9 mouse cellular contexts compared by ENCODE assay signal in the genomic region with DNA sequence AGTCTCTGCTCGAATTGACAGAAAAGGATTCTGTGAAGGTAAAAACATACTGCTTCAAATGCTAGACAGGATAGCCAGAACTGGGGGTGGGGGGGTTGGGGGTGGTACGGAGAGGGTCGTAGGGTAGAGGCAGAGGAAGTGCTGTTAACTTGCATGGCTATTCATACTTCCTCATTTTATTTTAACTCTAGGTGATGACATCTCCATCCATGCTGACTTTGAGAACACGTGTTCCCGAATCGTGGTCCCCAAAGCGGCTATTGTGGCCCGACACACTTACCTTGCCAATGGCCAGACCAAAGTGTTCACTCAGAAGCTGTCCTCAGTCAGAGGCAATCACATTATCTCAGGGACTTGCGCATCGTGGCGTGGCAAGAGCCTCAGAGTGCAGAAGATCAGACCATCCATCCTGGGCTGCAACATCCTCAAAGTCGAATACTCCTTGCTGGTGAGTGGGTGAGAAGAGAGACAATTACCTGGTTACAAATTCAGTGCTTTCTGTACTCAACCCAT. TPM values are rescaled to one million over a fixed set of nuclear protein-coding genes. Genes with fewer than 3 reads are reported as not detected.
DNase-seq lines count a peak whose midpoint lies in the region; ATAC-seq and TF ChIP-seq lines count a peak whose summit lies in the region.
"Had no signal": no experiment of that assay in that cellular context is flagged by ENCODE, and none has a peak within 500 bp of the region (broad histone marks: within the 10 kb centered on the region; RNA-seq: fewer than 3 reads in every experiment).

No protein-coding gene starts in this region.

- peaks cover 44% of the 10 kb centered on the region for H3K4me1 ChIP-seq in embryonic facial prominence, embryonic 12.5 days
- peaks cover 21% of the 10 kb centered on the region for H3K4me1 ChIP-seq in hindbrain, postnatal 0 days (ENCODE audit: insufficient read depth, low read length)
- H3K4me1 ChIP-seq in midbrain, embryonic 13.5 days (replicated peaks): peaks cover 53% of the 10 kb centered on the region

- peak overlapping the region; percentile 81 for H3K9ac ChIP-seq in embryonic facial prominence, embryonic 12.5 days
- H3K9ac ChIP-seq in hindbrain, postnatal 0 days (replicated peaks; ENCODE audit: low read length): peak overlapping the region; percentile 90; the same call in 1 of the 2 replicates
- peak overlapping the region; percentile 57 for H3K9ac ChIP-seq in midbrain, embryonic 13.5 days (replicated peaks)

- H3K27me3 ChIP-seq in embryonic facial prominence, embryonic 12.5 days: no peaks in the 10 kb centered on the region
- no peaks in the 10 kb centered on the region for H3K27me3 ChIP-seq in hindbrain, postnatal 0 days (ENCODE audit: insufficient read depth, low read length)
- H3K27me3 ChIP-seq in midbrain, embryonic 13.5 days: no peaks in the 10 kb centered on the region

- TF ChIP-seq CTCF in hindbrain, postnatal 0 days (IDR thresholded peaks at IDR 0.05; ENCODE audit: low read depth): no peak

- peak overlapping the region; percentile 79 for H3K4me2 ChIP-seq in embryonic facial prominence, embryonic 12.5 days (replicated peaks)
- H3K4me2 ChIP-seq in hindbrain, postnatal 0 days (ENCODE audit: low read depth, low read length): peak overlapping the region; percentile 85
- peak overlapping the region; percentile 82 for H3K4me2 ChIP-seq in midbrain, embryonic 13.5 days (replicated peaks)

- H3K36me3 ChIP-seq in embryonic facial prominence, embryonic 12.5 days: peaks cover 21% of the 10 kb centered on the region
- H3K36me3 ChIP-seq in hindbrain, postnatal 0 days (ENCODE audit: insufficient read depth, low read length): peaks cover 15% of the 10 kb centered on the region
- peaks cover 21% of the 10 kb centered on the region for H3K36me3 ChIP-seq in midbrain, embryonic 13.5 days

- peak; percentile 28 for DNase-seq in kidney, adult 9 months
- no peak for DNase-seq in kidney, adult 8-10 months
- no peak for DNase-seq in hindbrain, postnatal 0 days (ENCODE audit: low spot score)
- DNase-seq in retina, postnatal 1 day: no peak
- DNase-seq in T-cell, adult 2 months (ENCODE audit: low spot score): no peak

- no peak for ATAC-seq in embryonic facial prominence, embryonic 12.5 days (ENCODE audit: insufficient number of reproducible peaks, insufficient read depth, low FRiP score, low TSS enrichment)
- no peak for ATAC-seq in hindbrain, postnatal 0 days
- no peak for ATAC-seq in midbrain, embryonic 13.5 days
- ATAC-seq in erythroid progenitor cell, adult 5-6 weeks (replicated peaks; ENCODE audit: low FRiP score, poor library complexity, severe bottlenecking): no peak

- no peak overlapping the region for H3K27ac ChIP-seq in embryonic facial prominence, embryonic 12.5 days
- no peak overlapping the region; the same call in 1 of the 2 replicates for H3K27ac ChIP-seq in hindbrain, postnatal 0 days
- no peak overlapping the region for H3K27ac ChIP-seq in midbrain, embryonic 13.5 days

- H3K4me3 ChIP-seq in embryonic facial prominence, embryonic 12.5 days: peak overlapping the region; percentile 79
- H3K4me3 ChIP-seq in hindbrain, postnatal 0 days (ENCODE audit: low read length): peak overlapping the region; percentile 73
- H3K4me3 ChIP-seq in midbrain, embryonic 13.5 days (replicated peaks): peak overlapping the region; percentile 60

- 81% methylated on average over 12 of the region's 12 CpGs for WGBS in embryonic facial prominence, embryonic 12.5 days
- 73% methylated on average over 12 of the region's 12 CpGs for WGBS in hindbrain, postnatal 0 days
- 90% methylated on average over 12 of the region's 12 CpGs for WGBS in midbrain, embryonic 13.5 days

- H3K9me3 ChIP-seq in embryonic facial prominence, embryonic 12.5 days: no peaks in the 10 kb centered on the region
- no peaks in the 10 kb centered on the region for H3K9me3 ChIP-seq in hindbrain, postnatal 0 days (ENCODE audit: low read length)
- no peaks in the 10 kb centered on the region for H3K9me3 ChIP-seq in midbrain, embryonic 13.5 days

RNA-seq across cellular contexts. Expression of a gene that starts 1.7 kb away (rescaled TPM):
- polyA plus RNA-seq in embryonic facial prominence, embryonic 12.5 days (2016; fragmentation: Nextera tagmentation; extraction: Ambion mirVana): 75.8 and 80.8 TPM in 2 replicates
- 192 and 222 TPM in 2 replicates for total RNA-seq in hindbrain, postnatal 0 days (2014; rRNA removed)
- polyA plus RNA-seq in hindbrain, postnatal 0 days (2015; fragmentation: Nextera tagmentation; extraction: Ambion mirVana): 133 and 148 TPM in 2 replicates
- 52.2 and 57.6 TPM in 2 replicates for polyA plus RNA-seq in midbrain, embryonic 13.5 days (2015; fragmentation: Nextera tagmentation; extraction: Ambion mirVana)
- 99.5 and 157 TPM in 2 replicates for total RNA-seq in erythroid progenitor cell, adult 5-6 weeks (2015; ENCODE audit: low replicate concordance)
- total RNA-seq in erythroid progenitor cell, adult 5-6 weeks (2017; ENCODE audit: low replicate concordance): 59.8 and 70.0 TPM in 2 replicates

RNA-seq across cellular contexts. Expression of a gene that starts 17.3 kb away (rescaled TPM):
- 2.1 and 2.4 TPM in 2 replicates for polyA plus RNA-seq in embryonic facial prominence, embryonic 12.5 days (2016; fragmentation: Nextera tagmentation; extraction: Ambion mirVana)
- not detected in 2 replicates for total RNA-seq in hindbrain, postnatal 0 days (2014; rRNA removed)
- 0.48 and 0.96 TPM in 2 replicates for polyA plus RNA-seq in hindbrain, postnatal 0 days (2015; fragmentation: Nextera tagmentation; extraction: Ambion mirVana)
- polyA plus RNA-seq in midbrain, embryonic 13.5 days (2015; fragmentation: Nextera tagmentation; extraction: Ambion mirVana): 0.81 and 1.7 TPM in 2 replicates
- not detected in 2 replicates for total RNA-seq in erythroid progenitor cell, adult 5-6 weeks (2015; ENCODE audit: low replicate concordance)
- not detected in 2 replicates for total RNA-seq in erythroid progenitor cell, adult 5-6 weeks (2017; ENCODE audit: low replicate concordance)
- polyA plus RNA-seq: large intestine, adult 2 months had no signal

RNA-seq across cellular contexts. Expression of a gene that starts 34.5 kb away (rescaled TPM):
- polyA plus RNA-seq in embryonic facial prominence, embryonic 12.5 days (2016; fragmentation: Nextera tagmentation; extraction: Ambion mirVana): 3.2 and 4.0 TPM in 2 replicates
- total RNA-seq in hindbrain, postnatal 0 days (2014; rRNA removed): 0.78 and 1.9 TPM in 2 replicates
- 2.1 and 2.5 TPM in 2 replicates for polyA plus RNA-seq in hindbrain, postnatal 0 days (2015; fragmentation: Nextera tagmentation; extraction: Ambion mirVana)
- polyA plus RNA-seq in midbrain, embryonic 13.5 days (2015; fragmentation: Nextera tagmentation; extraction: Ambion mirVana): 0.62 and 0.76 TPM in 2 replicates
- total RNA-seq in erythroid progenitor cell, adult 5-6 weeks (2015; ENCODE audit: low replicate concordance): not detected in 2 replicates
- not detected in 2 replicates for total RNA-seq in erythroid progenitor cell, adult 5-6 weeks (2017; ENCODE audit: low replicate concordance)

RNA-seq across cellular contexts. Expression of a gene that starts 34.5 kb away (rescaled TPM):
- 49.8 and 52.1 TPM in 2 replicates for polyA plus RNA-seq in embryonic facial prominence, embryonic 12.5 days (2016; fragmentation: Nextera tagmentation; extraction: Ambion mirVana)
- 10.7 and 11.2 TPM in 2 replicates for total RNA-seq in hindbrain, postnatal 0 days (2014; rRNA removed)
- 31.9 and 32.9 TPM in 2 replicates for polyA plus RNA-seq in hindbrain, postnatal 0 days (2015; fragmentation: Nextera tagmentation; extraction: Ambion mirVana)
- polyA plus RNA-seq in midbrain, embryonic 13.5 days (2015; fragmentation: Nextera tagmentation; extraction: Ambion mirVana): 41.1 and 42.0 TPM in 2 replicates
- total RNA-seq in erythroid progenitor cell, adult 5-6 weeks (2015; ENCODE audit: low replicate concordance): 29.2 and 32.7 TPM in 2 replicates
- 20.9 and 63.7 TPM in 2 replicates for total RNA-seq in erythroid progenitor cell, adult 5-6 weeks (2017; ENCODE audit: low replicate concordance)

RNA-seq across cellular contexts. Expression of a gene that starts 37.0 kb away (rescaled TPM):
- 2.1 and 2.3 TPM in 2 replicates for polyA plus RNA-seq in embryonic facial prominence, embryonic 12.5 days (2016; fragmentation: Nextera tagmentation; extraction: Ambion mirVana)
- 26.4 and 29.6 TPM in 2 replicates for total RNA-seq in hindbrain, postnatal 0 days (2014; rRNA removed)
- 14.2 and 15.3 TPM in 2 replicates for polyA plus RNA-seq in hindbrain, postnatal 0 days (2015; fragmentation: Nextera tagmentation; extraction: Ambion mirVana)
- 5.3 and 6.5 TPM in 2 replicates for polyA plus RNA-seq in midbrain, embryonic 13.5 days (2015; fragmentation: Nextera tagmentation; extraction: Ambion mirVana)
- total RNA-seq in erythroid progenitor cell, adult 5-6 weeks (2015; ENCODE audit: low replicate concordance): not detected in 2 replicates
- total RNA-seq in erythroid progenitor cell, adult 5-6 weeks (2017; ENCODE audit: low replicate concordance): not detected in 2 replicates
